Mouse (Mus musculus): ENCODE results near the gene Zbtb49. TPM values are rescaled to one million over a fixed set of nuclear protein-coding genes. Genes with fewer than 3 reads are reported as not detected.

Gene Zbtb49
- polyA plus RNA-seq, 1 experiment: 7.1 TPM

GRCm38 (mm10) chr5:38152201-38153108 is 67.8 kb downstream of the Zbtb49 start:
- DNase-seq: no peak
- Histone ChIP-seq H3K27me3 (replicated peaks; ENCODE audit: control insufficient read depth, insufficient read depth, low read length) (no peaks in the 10 kb centered on the region), H3K4me1 (ENCODE audit: control insufficient read depth, insufficient read depth, low read length) (no peaks in the 10 kb centered on the region), H3K36me3 (ENCODE audit: control insufficient read depth, insufficient read depth, low read length) (no peaks in the 10 kb centered on the region), H3K4me3 (ENCODE audit: insufficient read depth, low read depth, low read length) (no peak overlapping the region), H3K27ac (ENCODE audit: insufficient read depth, low read depth, low read length) (no peak overlapping the region)
- TF ChIP-seq POLR2A (IDR thresholded peaks at IDR 0.05; ENCODE audit: low read depth, low read length): no peak
- TF ChIP-seq CTCF (conservative IDR thresholded peaks at IDR 0.05; ENCODE audit: insufficient read depth, insufficient read length, low read depth, low read length): no peak
- WGBS: 85% methylated on average over 10 of the region's 10 CpGs

DNA sequence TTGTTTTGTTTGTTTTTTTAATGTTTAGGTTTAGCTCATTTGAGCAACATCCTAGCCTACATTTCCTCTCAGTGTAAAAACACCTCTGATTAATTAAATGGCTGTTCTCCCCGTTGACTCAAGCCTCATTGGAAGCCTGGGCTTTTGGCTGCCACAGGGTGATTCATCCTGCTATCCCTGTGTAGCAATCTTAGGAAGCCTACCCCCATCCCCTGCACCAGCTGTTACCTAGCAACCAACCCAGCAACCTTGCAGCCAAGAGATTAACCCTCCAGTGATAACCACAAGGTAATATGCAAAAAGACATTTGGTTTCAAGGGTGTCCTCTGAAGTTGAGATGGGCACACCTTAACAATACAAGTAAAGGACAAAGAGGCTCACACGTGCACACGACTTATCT is 69.0 kb downstream of the Zbtb49 start:
- TF ChIP-seq CTCF (conservative IDR thresholded peaks at IDR 0.05; ENCODE audit: insufficient read depth, insufficient read length, low read depth, low read length): no peak
- TF ChIP-seq POLR2A (IDR thresholded peaks at IDR 0.05; ENCODE audit: low read depth, low read length): no peak
- H3K27ac ChIP-seq (ENCODE audit: insufficient read depth, low read depth, low read length): no peak overlapping the region
- H3K4me1 ChIP-seq (ENCODE audit: control insufficient read depth, insufficient read depth, low read length): no peaks in the 10 kb centered on the region
- H3K27me3 ChIP-seq (replicated peaks; ENCODE audit: control insufficient read depth, insufficient read depth, low read length): no peaks in the 10 kb centered on the region
- WGBS: 70% methylated on average over 3 of the region's 3 CpGs
- H3K4me3 ChIP-seq (ENCODE audit: insufficient read depth, low read depth, low read length): no peak overlapping the region
- no peaks in the 10 kb centered on the region for H3K36me3 ChIP-seq (ENCODE audit: control insufficient read depth, insufficient read depth, low read length)
- no peak for DNase-seq

- Histone ChIP-seq H3K27ac (ENCODE audit: insufficient read depth, low read depth, low read length) (no peak overlapping the region), H3K27me3 (replicated peaks; ENCODE audit: control insufficient read depth, insufficient read depth, low read length) (no peaks in the 10 kb centered on the region), H3K4me3 (ENCODE audit: insufficient read depth, low read depth, low read length) (no peak overlapping the region), H3K36me3 (ENCODE audit: control insufficient read depth, insufficient read depth, low read length) (no peaks in the 10 kb centered on the region), H3K4me1 (ENCODE audit: control insufficient read depth, insufficient read depth, low read length) (no peaks in the 10 kb centered on the region)
- peak; percentile 56 for DNase-seq
- WGBS: 71% methylated on average over 6 of the region's 6 CpGs
- TF ChIP-seq POLR2A (IDR thresholded peaks at IDR 0.05; ENCODE audit: low read depth, low read length) (no peak), CTCF (conservative IDR thresholded peaks at IDR 0.05; ENCODE audit: insufficient read depth, insufficient read length, low read depth, low read length) (no peak)
These were observed 73.7 kb downstream of the Zbtb49 start for GRCm38 (mm10) chr5:38146524-38146923.

DNA sequence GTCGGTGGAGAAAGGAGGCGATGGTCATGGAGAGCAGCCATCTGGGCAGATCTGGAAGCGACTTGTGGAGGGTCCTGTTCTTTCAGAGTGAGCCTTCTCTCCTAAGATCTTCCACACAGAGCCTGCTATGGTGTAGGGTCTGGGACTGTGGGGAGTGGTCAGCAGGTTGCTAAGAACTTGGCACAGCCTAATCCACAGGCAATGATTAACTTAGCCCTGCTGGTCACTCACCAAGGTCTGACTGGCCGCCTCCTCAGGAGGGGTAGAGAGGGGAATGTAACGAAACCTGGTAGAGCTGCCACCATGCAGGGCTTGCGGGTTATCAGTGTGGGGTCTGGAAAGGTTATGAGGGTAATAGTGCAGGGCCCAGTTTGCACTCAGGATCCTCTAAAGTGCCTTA is 79.4 kb downstream of the Zbtb49 start:
- Histone ChIP-seq H3K4me3 (ENCODE audit: insufficient read depth, low read depth, low read length) (no peak overlapping the region), H3K27ac (ENCODE audit: insufficient read depth, low read depth, low read length) (no peak overlapping the region), H3K4me1 (ENCODE audit: control insufficient read depth, insufficient read depth, low read length) (peaks cover 8% of the 10 kb centered on the region; the same call in 1 of the 2 replicates), H3K27me3 (replicated peaks; ENCODE audit: control insufficient read depth, insufficient read depth, low read length) (no peaks in the 10 kb centered on the region), H3K36me3 (ENCODE audit: control insufficient read depth, insufficient read depth, low read length) (no peaks in the 10 kb centered on the region)
- no peak for TF ChIP-seq POLR2A (IDR thresholded peaks at IDR 0.05; ENCODE audit: low read depth, low read length)
- no peak for TF ChIP-seq CTCF (conservative IDR thresholded peaks at IDR 0.05; ENCODE audit: insufficient read depth, insufficient read length, low read depth, low read length)
- DNase-seq: peak; percentile 64
- WGBS: 57% methylated on average over 6 of the region's 6 CpGs

Other genes starting within 250 kb of the Zbtb49 start
- 25.7 and 32.2 TPM in 2 replicates for gene Stx18, start 181.7 kb downstream of the Zbtb49 start, polyA plus RNA-seq (2012; rRNA removed)
- 11.4 and 11.6 TPM in 2 replicates for gene Nsg1, start 60.5 kb downstream of the Zbtb49 start, polyA plus RNA-seq (2012; rRNA removed)
- 3.6 and 5.3 TPM in 2 replicates for gene Lyar, start within 50 bp of the Zbtb49 start, polyA plus RNA-seq (2012; rRNA removed)
- gene Tmem128, start 39.7 kb upstream of the Zbtb49 start, polyA plus RNA-seq (2012; rRNA removed): 33.3 and 40.6 TPM in 2 replicates
- gene Otop1, start 55.5 kb upstream of the Zbtb49 start, polyA plus RNA-seq (2012; rRNA removed): 3.3 and 5.1 TPM in 2 replicates
- not detected in 2 replicates for gene Drd5, start 98.9 kb upstream of the Zbtb49 start, polyA plus RNA-seq (2012; rRNA removed)